Mouse (Mus musculus) MEL (cell line): ENCODE measurements at regions not wholly inside any gene's neighbourhood (a gene's known extent, or its start where the extent isn't known, plus 50 kb on each side); places are given as distances from the start of the nearest gene placed in this dataset.
A peak's percentile ranks its signal among the peaks of the same experiment; 100 is the strongest.

Source experiments
- DNase-seq: peaks from one replicate; pipeline ENCODE4 v3.0.0; 2011; ENCODE audit warnings: low read depth, low spot score
- H3K27ac ChIP-seq: 2 replicates; pipeline ENCODE4 v1.5.1; 2012; ENCODE audit warnings: low read depth, mild to moderate bottlenecking, control low read depth, low read length, moderate library complexity; ENCODE audit not compliant: control insufficient read depth
- H3K27me3 ChIP-seq, 2 experiments: fragments of 150-350 bp in 1 of 2; sonication (generic) in 1 of 2; 2 replicates each; pipeline ENCODE4 v1.6.1; 2012; ENCODE audit warnings: low read length in 2 of 2, mild to moderate bottlenecking in 2 of 2, improper control_type of control experiment in 1 of 2, moderate library complexity in 1 of 2; ENCODE audit not compliant: insufficient read depth in 2 of 2, control insufficient read depth in 1 of 2
- H3K36me3 ChIP-seq, 2 experiments: 2 replicates each; pipeline ENCODE4 v1.6.1; 2012 to 2014; ENCODE audit warnings: low read length in 2 of 2, improper control_type of control experiment in 1 of 2, inconsistent platforms in 1 of 2, mild to moderate bottlenecking in 1 of 2; ENCODE audit not compliant: insufficient read depth in 2 of 2, control insufficient read depth in 1 of 2
- H3K4me1 ChIP-seq, 2 experiments: fragments of 150-350 bp in 1 of 2; sonication (generic) in 1 of 2; 2 replicates each; pipeline ENCODE4 v1.6.1; 2012; ENCODE audit warnings: low read length in 2 of 2, improper control_type of control experiment in 1 of 2, mild to moderate bottlenecking in 1 of 2; ENCODE audit not compliant: insufficient read depth in 2 of 2, control insufficient read depth in 1 of 2
- H3K4me3 ChIP-seq, 2 experiments: fragments of 150-350 bp in 1 of 2; sonication (generic) in 1 of 2; 2 replicates each; pipeline ENCODE4 v1.5.1; 2012; ENCODE audit warnings: low read depth in 2 of 2, low read length in 2 of 2, mild to moderate bottlenecking in 2 of 2, moderate library complexity in 2 of 2, control low read depth in 1 of 2, improper control_type of control experiment in 1 of 2; ENCODE audit not compliant: control insufficient read depth in 1 of 2, insufficient read depth in 1 of 2
- H3K79me2 ChIP-seq: 2 replicates; pipeline ENCODE4 v1.6.1; 2012; ENCODE audit warnings: mild to moderate bottlenecking, low read length, moderate library complexity; ENCODE audit not compliant: control insufficient read depth, poor library complexity, insufficient read depth
- H3K9ac ChIP-seq: 2 replicates; pipeline ENCODE4 v1.6.1; 2012; ENCODE audit warnings: low read depth, mild to moderate bottlenecking, control low read depth, low read length, moderate library complexity; ENCODE audit not compliant: control insufficient read depth, poor library complexity, severe bottlenecking
- H3K9me3 ChIP-seq: fragments of 150-350 bp; sonication (generic); replicated peaks from 2 replicates; pipeline ENCODE4 v1.6.1; 2012; ENCODE audit warnings: mild to moderate bottlenecking, low read length, improper control_type of control experiment, moderate library complexity; ENCODE audit not compliant: insufficient read depth
- BHLHE40 ChIP-seq: IDR thresholded peaks from 2 replicates; pipeline ENCODE4 v1.6.1; 2012; ENCODE audit warnings: low read depth, mild to moderate bottlenecking, inconsistent platforms, low read length, improper control_type of control experiment, borderline replicate concordance
- CHD1 ChIP-seq: IDR thresholded peaks from 2 replicates; pipeline ENCODE4 v1.6.1; 2012; ENCODE audit warnings: low read depth, mild to moderate bottlenecking, inconsistent platforms, low read length, improper control_type of control experiment
- CHD2 ChIP-seq: IDR thresholded peaks from 2 replicates; pipeline ENCODE4 v1.6.1; 2011; ENCODE audit warnings: low read length, improper control_type of control experiment
- CTCF ChIP-seq, 3 experiments: IDR thresholded peaks in 2 of 3; conservative IDR thresholded peaks in 1 of 3; 2 replicates each; pipeline ENCODE4 v1.5.1; 2011 to 2012; ENCODE audit warnings: low read length in 3 of 3, low read depth in 2 of 3, mild to moderate bottlenecking in 2 of 3, improper control_type of control experiment in 1 of 3, inconsistent platforms in 1 of 3, mixed read lengths in 1 of 3, moderate library complexity in 1 of 3; ENCODE audit not compliant: control insufficient read depth in 1 of 3, insufficient read depth in 1 of 3, poor library complexity in 1 of 3, severe bottlenecking in 1 of 3
- ETS1 ChIP-seq: IDR thresholded peaks from 2 replicates; pipeline ENCODE4 v1.6.1; 2012; ENCODE audit warnings: low read depth, mild to moderate bottlenecking, inconsistent platforms, low read length, improper control_type of control experiment, moderate library complexity
- GABPA ChIP-seq: IDR thresholded peaks from 2 replicates; pipeline ENCODE4 v1.6.1; 2012; ENCODE audit warnings: low read depth, mild to moderate bottlenecking, inconsistent platforms, low read length, improper control_type of control experiment, moderate library complexity
- MAZ ChIP-seq: IDR thresholded peaks from 2 replicates; pipeline ENCODE4 v1.6.1; 2012; ENCODE audit warnings: low read depth, mild to moderate bottlenecking, inconsistent platforms, low read length, improper control_type of control experiment
- MEF2A ChIP-seq: IDR thresholded peaks from 2 replicates; pipeline ENCODE4 v1.6.1; 2014; ENCODE audit warnings: low read depth, mild to moderate bottlenecking, inconsistent platforms, low read length, improper control_type of control experiment; ENCODE audit not compliant: poor library complexity, insufficient replicate concordance, severe bottlenecking; ENCODE audit errors: extremely low read depth
- MXI1 ChIP-seq: IDR thresholded peaks from 2 replicates; pipeline ENCODE4 v1.6.1; 2011; ENCODE audit warnings: mild to moderate bottlenecking, low read depth, low read length, improper control_type of control experiment
- MYC ChIP-seq: IDR thresholded peaks from 2 replicates; pipeline ENCODE4 v1.6.1; 2011; ENCODE audit warnings: low read depth, mild to moderate bottlenecking, low read length, improper control_type of control experiment, moderate library complexity
- NELFE ChIP-seq: IDR thresholded peaks from 2 replicates; pipeline ENCODE4 v1.6.1; 2011; ENCODE audit warnings: low read depth, low read length, improper control_type of control experiment
- RCOR1 ChIP-seq: IDR thresholded peaks from 2 replicates; pipeline ENCODE4 v1.6.1; 2012; ENCODE audit warnings: low read depth, mild to moderate bottlenecking, inconsistent platforms, low read length, improper control_type of control experiment
- SIN3A ChIP-seq: IDR thresholded peaks from 2 replicates; pipeline ENCODE4 v1.6.1; 2012; ENCODE audit warnings: low read length, improper control_type of control experiment, inconsistent platforms
- SMC3 ChIP-seq: IDR thresholded peaks from 2 replicates; pipeline ENCODE4 v1.6.1; 2011; ENCODE audit warnings: low read depth, low read length, improper control_type of control experiment
- USF2 ChIP-seq, 2 experiments: IDR thresholded peaks; 2 replicates each; pipeline ENCODE4 v1.6.1; 2011 to 2012; ENCODE audit warnings: improper control_type of control experiment in 2 of 2, low read length in 2 of 2, borderline replicate concordance in 1 of 2, inconsistent platforms in 1 of 2, low read depth in 1 of 2, mild to moderate bottlenecking in 1 of 2; ENCODE audit not compliant: insufficient read depth in 1 of 2
- ZC3H11A ChIP-seq: IDR thresholded peaks from 2 replicates; pipeline ENCODE4 v1.6.1; 2012; ENCODE audit warnings: low read depth, mild to moderate bottlenecking, inconsistent platforms, low read length, improper control_type of control experiment
- ZKSCAN1 ChIP-seq: IDR thresholded peaks from 2 replicates; pipeline ENCODE4 v1.6.1; 2012; ENCODE audit warnings: low read depth, mild to moderate bottlenecking, inconsistent platforms, low read length, improper control_type of control experiment, moderate library complexity
- ZNF384 ChIP-seq: IDR thresholded peaks from 2 replicates; pipeline ENCODE4 v1.6.1; 2012; ENCODE audit warnings: low read depth, mild to moderate bottlenecking, inconsistent platforms, low read length, improper control_type of control experiment

DNA sequence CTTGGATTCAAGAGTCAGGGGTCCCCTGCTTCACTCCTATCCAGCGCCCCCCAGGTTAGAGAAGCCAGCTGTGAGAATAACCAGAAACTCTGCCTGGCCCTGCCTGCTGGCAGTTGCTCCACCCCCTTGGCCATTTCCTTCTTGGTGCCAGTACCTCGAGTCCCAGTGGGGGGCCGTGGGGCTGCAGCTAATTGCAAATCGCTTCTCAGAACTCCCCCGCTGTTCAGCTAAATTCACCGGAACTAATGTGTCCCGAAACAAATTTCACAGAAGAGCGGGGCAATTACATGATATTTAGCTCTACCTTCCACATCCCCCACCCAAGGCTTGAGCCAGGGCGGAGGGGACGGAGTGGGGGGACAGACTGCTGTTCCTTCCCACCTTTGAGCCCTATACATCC lies 134.3 kb upstream of the Lhx5 start:
- DNase-seq = no peak
- H3K9ac ChIP-seq = no peak overlapping the region
- TF ChIP-seq NELFE = no peak
- no peak for TF ChIP-seq CTCF (IDR thresholded peaks at IDR 0.05 in 2 of 3, conservative IDR thresholded peaks at IDR 0.05 in 1 of 3; ENCODE audit: control insufficient read depth in 1 of 3, insufficient read depth in 1 of 3, low read depth in 2 of 3, low read length in 3 of 3, poor library complexity in 1 of 3, severe bottlenecking in 1 of 3)
- TF ChIP-seq ZKSCAN1 = no peak
- TF ChIP-seq RCOR1 = no peak
- no peak for TF ChIP-seq BHLHE40
- no peak for TF ChIP-seq GABPA
- TF ChIP-seq ZC3H11A = no peak
- TF ChIP-seq SIN3A = no peak
- TF ChIP-seq SMC3 = no peak
- TF ChIP-seq USF2 (IDR thresholded peaks at IDR 0.05; ENCODE audit: borderline replicate concordance in 1 of 2, insufficient read depth in 1 of 2, low read depth in 1 of 2, low read length in 2 of 2) = no peak
- no peak for TF ChIP-seq MXI1
- TF ChIP-seq MAZ = no peak
- no peak for TF ChIP-seq CHD1
- no peak for TF ChIP-seq ETS1
- no peak for TF ChIP-seq MYC
- TF ChIP-seq CHD2 = no peak
- no peak for TF ChIP-seq ZNF384
- no peak for TF ChIP-seq MEF2A
- H3K36me3 ChIP-seq = no peaks in the 10 kb centered on the region
- H3K4me3 ChIP-seq = no peak overlapping the region
- H3K27ac ChIP-seq = no peak overlapping the region
- H3K27me3 ChIP-seq = no peaks in the 10 kb centered on the region
- no peaks in the 10 kb centered on the region for H3K79me2 ChIP-seq
- H3K9me3 ChIP-seq = no peaks in the 10 kb centered on the region
- H3K4me1 ChIP-seq = no peaks in the 10 kb centered on the region

DNA sequence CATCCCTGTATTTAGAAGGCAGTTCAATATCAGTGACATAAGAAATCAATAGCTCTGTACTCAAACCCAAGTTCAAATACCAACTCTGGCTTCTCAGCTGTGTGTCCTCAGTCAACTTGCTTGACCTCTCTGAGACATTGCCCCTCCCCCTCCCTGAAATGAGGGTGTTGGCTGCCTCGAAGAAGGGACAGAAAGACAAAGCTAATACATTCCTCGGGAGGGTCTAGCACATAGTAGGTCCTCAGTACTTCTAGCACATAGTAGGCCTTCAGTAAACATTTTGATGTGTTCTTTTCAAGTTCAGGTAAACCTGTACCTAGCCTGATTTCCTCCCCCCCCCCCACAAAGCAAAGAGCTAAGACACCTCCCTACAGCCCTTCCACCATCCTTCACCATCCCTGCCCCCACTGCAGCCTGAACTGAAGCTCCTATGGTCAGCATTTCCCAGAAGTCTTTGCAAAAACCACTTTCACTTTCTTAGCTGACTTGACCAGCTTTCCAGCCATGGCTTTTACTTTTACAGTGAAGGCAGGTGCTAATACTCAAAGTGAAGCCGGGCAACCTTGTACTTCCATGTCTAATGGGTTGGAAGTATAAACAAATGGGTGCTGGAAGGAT lies 133.7 kb upstream of the Lhx5 start:
- Histone ChIP-seq H3K27ac (no peak overlapping the region), H3K79me2 (no peaks in the 10 kb centered on the region), H3K36me3 (no peaks in the 10 kb centered on the region), H3K9ac (no peak overlapping the region), H3K27me3 (no peaks in the 10 kb centered on the region), H3K4me1 (no peaks in the 10 kb centered on the region), H3K4me3 (no peak overlapping the region), H3K9me3 (no peaks in the 10 kb centered on the region)
- DNase-seq = no peak
- TF ChIP-seq ZKSCAN1 (peak; percentile 83), ETS1 (no peak)
